Comparison of ENCODE assay signal across 8 mouse cellular contexts in genomic region chr6:42583488-42583872, GRCm38 (mm10). TPM values are rescaled to one million over a fixed set of nuclear protein-coding genes. Genes with fewer than 3 reads are reported as not detected.
DNase-seq lines count a peak whose midpoint lies in the region; ATAC-seq lines count a peak whose summit lies in the region.

No protein-coding gene starts in this region.

- no peak for ATAC-seq in forebrain, embryonic 15.5 days (replicated peaks)
- peak; percentile 59; the same call in 1 of the 2 replicates for ATAC-seq in intestine, embryonic 15.5 days
- ATAC-seq in midbrain, embryonic 13.5 days: no peak

- H3K4me2 ChIP-seq in forebrain, embryonic 15.5 days (replicated peaks): no peak overlapping the region
- peak overlapping the region; percentile 40 for H3K4me2 ChIP-seq in intestine, embryonic 15.5 days (replicated peaks)
- peak overlapping the region; percentile 12; the same call in 1 of the 2 replicates for H3K4me2 ChIP-seq in midbrain, embryonic 13.5 days (replicated peaks)

- peak; percentile 53 for DNase-seq in forebrain, embryonic 10.5 days (ENCODE audit: extremely low spot score, low spot score)
- DNase-seq in c-Kit-positive CD71-positive TER-119-negative erythroid progenitor cells, embryonic 14.5 days (ENCODE audit: low read depth): peak; percentile 23
- peak; percentile 64 to 74 for DNase-seq in frontal cortex, postnatal 36 days (ENCODE audit: low spot score in 2 of 2)
- peak; percentile 59 for DNase-seq in left cerebral cortex, postnatal 4 days
- DNase-seq in splenic B cell, adult 2 months (ENCODE audit: low read depth, low spot score): peak; percentile 62

- no peaks in the 10 kb centered on the region for H3K27me3 ChIP-seq in forebrain, embryonic 10.5 days (ENCODE audit: poor library complexity, severe bottlenecking)
- no peaks in the 10 kb centered on the region for H3K27me3 ChIP-seq in forebrain, embryonic 15.5 days
- H3K27me3 ChIP-seq in intestine, embryonic 15.5 days (replicated peaks): no peaks in the 10 kb centered on the region
- no peaks in the 10 kb centered on the region for H3K27me3 ChIP-seq in midbrain, embryonic 13.5 days
- H3K27me3 ChIP-seq in splenic B cell, adult 2 months (ENCODE audit: control insufficient read depth, insufficient read depth, low read length, poor library complexity, severe bottlenecking): no peaks in the 10 kb centered on the region

- H3K9ac ChIP-seq in forebrain, embryonic 15.5 days (replicated peaks): no peak overlapping the region
- no peak overlapping the region for H3K9ac ChIP-seq in intestine, embryonic 15.5 days
- H3K9ac ChIP-seq in midbrain, embryonic 13.5 days (replicated peaks): no peak overlapping the region

- H3K4me3 ChIP-seq in forebrain, embryonic 10.5 days: no peak overlapping the region
- H3K4me3 ChIP-seq in forebrain, embryonic 15.5 days: no peak overlapping the region
- H3K4me3 ChIP-seq in intestine, embryonic 15.5 days (replicated peaks): no peak overlapping the region
- no peak overlapping the region for H3K4me3 ChIP-seq in midbrain, embryonic 13.5 days (replicated peaks)

- H3K4me1 ChIP-seq in forebrain, embryonic 10.5 days: no peaks in the 10 kb centered on the region
- H3K4me1 ChIP-seq in forebrain, embryonic 15.5 days: no peaks in the 10 kb centered on the region
- no peaks in the 10 kb centered on the region for H3K4me1 ChIP-seq in intestine, embryonic 15.5 days (replicated peaks)
- no peaks in the 10 kb centered on the region for H3K4me1 ChIP-seq in midbrain, embryonic 13.5 days (replicated peaks)

- no peaks in the 10 kb centered on the region for H3K36me3 ChIP-seq in forebrain, embryonic 10.5 days (replicated peaks)
- no peaks in the 10 kb centered on the region for H3K36me3 ChIP-seq in forebrain, embryonic 15.5 days
- no peaks in the 10 kb centered on the region for H3K36me3 ChIP-seq in intestine, embryonic 15.5 days
- no peaks in the 10 kb centered on the region for H3K36me3 ChIP-seq in midbrain, embryonic 13.5 days
- no peaks in the 10 kb centered on the region for H3K36me3 ChIP-seq in splenic B cell, adult 2 months (ENCODE audit: control insufficient read depth, insufficient read depth, low read length, poor library complexity, severe bottlenecking)

- no peaks in the 10 kb centered on the region for H3K9me3 ChIP-seq in forebrain, embryonic 10.5 days
- H3K9me3 ChIP-seq in forebrain, embryonic 15.5 days: no peaks in the 10 kb centered on the region
- no peaks in the 10 kb centered on the region for H3K9me3 ChIP-seq in intestine, embryonic 15.5 days
- H3K9me3 ChIP-seq in midbrain, embryonic 13.5 days: no peaks in the 10 kb centered on the region

- no peak overlapping the region for H3K27ac ChIP-seq in forebrain, embryonic 10.5 days
- no peak overlapping the region for H3K27ac ChIP-seq in forebrain, embryonic 15.5 days (replicated peaks)
- no peak overlapping the region for H3K27ac ChIP-seq in intestine, embryonic 15.5 days
- no peak overlapping the region for H3K27ac ChIP-seq in midbrain, embryonic 13.5 days

- intact Hi-C loops in left cerebral cortex, postnatal 4 days (cut with DNase I): loop anchor here (5.0 to 10.0 kb wide), 2 partner anchors 281 to 356 kb away; no protein-coding TSS in a partner anchor

- 3% methylated on average over 7 of the region's 7 CpGs for WGBS in forebrain, embryonic 10.5 days
- WGBS in forebrain, embryonic 15.5 days: under 1% methylated on average over 7 of the region's 7 CpGs
- 0% methylated on average over 7 of the region's 7 CpGs for WGBS in intestine, embryonic 15.5 days
- WGBS in midbrain, embryonic 13.5 days: under 1% methylated on average over 7 of the region's 7 CpGs

RNA-seq across cellular contexts. Expression of gene Tcaf3, which starts 14.0 kb away (rescaled TPM):
- not detected in 2 replicates for polyA plus RNA-seq in forebrain, embryonic 10.5 days (2016; fragmentation: Nextera tagmentation; extraction: Ambion mirVana)
- polyA plus RNA-seq in forebrain, embryonic 15.5 days (2015; fragmentation: Nextera tagmentation; extraction: Ambion mirVana): not detected in 2 replicates
- polyA plus RNA-seq in intestine, embryonic 15.5 days (2015; fragmentation: Nextera tagmentation; extraction: Ambion mirVana): not detected in 2 replicates
- not detected for total RNA-seq in left cerebral cortex, postnatal 4 days (2021)
- polyA plus RNA-seq in midbrain, embryonic 13.5 days (2015; fragmentation: Nextera tagmentation; extraction: Ambion mirVana): not detected in 2 replicates

RNA-seq across cellular contexts. Expression of gene Olfr455, which starts 36.1 kb away (rescaled TPM):
- polyA plus RNA-seq in forebrain, embryonic 10.5 days (2016; fragmentation: Nextera tagmentation; extraction: Ambion mirVana): not detected in 2 replicates
- not detected in 2 replicates for polyA plus RNA-seq in forebrain, embryonic 15.5 days (2015; fragmentation: Nextera tagmentation; extraction: Ambion mirVana)
- not detected in 2 replicates for polyA plus RNA-seq in intestine, embryonic 15.5 days (2015; fragmentation: Nextera tagmentation; extraction: Ambion mirVana)
- total RNA-seq in left cerebral cortex, postnatal 4 days (2021): not detected
- not detected in 2 replicates for polyA plus RNA-seq in midbrain, embryonic 13.5 days (2015; fragmentation: Nextera tagmentation; extraction: Ambion mirVana)
